Mouse (Mus musculus): ENCODE measurements around the gene Dok5. TPM values are rescaled to one million over a fixed set of nuclear protein-coding genes. Genes with fewer than 3 reads are reported as not detected.

Dok5 gene
- total RNA-seq, 2 experiments from 2014 or later = 3.8 to 5.6 TPM

DNA sequence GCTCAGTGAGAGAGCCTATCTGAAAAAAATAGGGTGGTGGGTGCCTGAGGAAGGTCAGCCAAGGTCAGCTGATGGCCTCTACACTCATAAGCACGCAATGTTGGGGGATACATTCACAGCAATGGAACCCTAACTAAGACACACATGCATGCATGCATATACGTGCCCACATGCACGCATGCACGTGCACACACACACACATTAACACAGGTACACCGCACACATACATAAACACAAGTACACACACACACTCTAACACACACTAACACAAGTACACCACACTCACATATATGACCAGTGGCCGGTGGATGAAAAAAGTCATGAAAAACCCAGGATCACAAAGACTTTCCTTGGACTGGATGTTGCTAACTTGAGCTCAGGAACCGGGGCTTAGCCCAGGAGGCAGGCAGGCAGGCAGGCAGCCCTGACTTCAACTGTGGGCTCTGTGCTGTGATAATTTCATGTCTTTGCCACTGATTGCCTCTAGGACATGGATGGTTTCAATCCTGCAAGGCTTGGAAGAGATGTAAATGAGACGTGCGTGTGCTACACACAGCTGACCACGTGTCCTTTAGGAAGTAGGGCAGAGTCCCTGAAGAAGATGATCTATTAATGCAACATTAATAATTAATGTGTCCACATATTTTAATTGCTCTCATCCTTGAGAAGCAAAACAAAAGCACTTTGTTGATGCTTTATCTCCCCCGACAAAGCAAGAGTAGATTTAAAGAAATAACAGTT lies 48.6 kb downstream of the Dok5 start:
- DNase-seq = no peak
- intact Hi-C loops (cut with DNase I) = no loop called here

- intact Hi-C loops (cut with DNase I) = no loop called here
- no peak for DNase-seq
Measured at GRCm38 (mm10) chr2:170788101-170788500, 56.5 kb downstream of the Dok5 start.

DNA sequence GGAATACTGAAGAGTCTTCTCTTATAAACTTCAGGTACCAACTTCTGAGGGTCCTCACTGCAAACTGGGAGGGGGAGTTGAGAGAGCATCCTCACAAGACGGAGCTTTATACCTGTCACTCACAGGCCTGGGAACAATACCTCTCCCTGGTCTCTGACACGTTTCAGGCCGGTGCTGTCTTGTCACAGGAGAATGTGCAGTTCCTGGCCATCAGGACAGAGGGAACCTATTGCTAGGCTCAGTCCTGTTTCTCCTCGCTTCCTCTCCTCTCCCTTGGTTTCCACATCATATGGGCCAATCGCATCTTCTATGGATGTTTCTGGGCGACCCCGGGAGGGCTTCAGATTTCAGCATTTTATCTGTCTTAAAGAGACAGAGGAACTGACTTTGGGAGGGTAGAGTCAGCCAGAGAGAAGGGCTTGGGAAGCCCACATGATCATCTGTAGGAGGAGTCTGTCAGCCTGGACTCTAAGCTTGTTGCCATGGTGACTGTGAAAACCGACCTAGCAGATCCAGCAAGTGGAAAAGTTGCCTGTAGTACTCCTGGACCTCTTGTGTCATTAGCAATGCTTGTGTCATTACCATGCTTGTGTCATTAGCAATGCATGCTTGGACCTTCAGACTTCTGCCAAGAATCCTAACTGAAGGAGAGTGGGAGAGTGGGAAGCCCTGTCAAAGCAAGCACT lies 59.9 kb downstream of the Dok5 start:
- no peak for DNase-seq
- intact Hi-C loops (cut with DNase I) = no loop called here

GRCm38 (mm10) chr2:170795242-170795641 lies 63.6 kb downstream of the Dok5 start:
- intact Hi-C loops (cut with DNase I) = no loop called here

GRCm38 (mm10) chr2:170802984-170803383 lies 71.4 kb downstream of the Dok5 start:
- intact Hi-C loops (cut with DNase I) = no loop called here
- no peak for DNase-seq

More at GRCm38 (mm10) chr2:170795242-170795641, 63.6 kb downstream of the Dok5 start:
- DNase-seq = no peak

- intact Hi-C loops (cut with DNase I) = no loop called here
Measured at GRCm38 (mm10) chr2:170807555-170808258, 76.1 kb downstream of the Dok5 start.

DNA sequence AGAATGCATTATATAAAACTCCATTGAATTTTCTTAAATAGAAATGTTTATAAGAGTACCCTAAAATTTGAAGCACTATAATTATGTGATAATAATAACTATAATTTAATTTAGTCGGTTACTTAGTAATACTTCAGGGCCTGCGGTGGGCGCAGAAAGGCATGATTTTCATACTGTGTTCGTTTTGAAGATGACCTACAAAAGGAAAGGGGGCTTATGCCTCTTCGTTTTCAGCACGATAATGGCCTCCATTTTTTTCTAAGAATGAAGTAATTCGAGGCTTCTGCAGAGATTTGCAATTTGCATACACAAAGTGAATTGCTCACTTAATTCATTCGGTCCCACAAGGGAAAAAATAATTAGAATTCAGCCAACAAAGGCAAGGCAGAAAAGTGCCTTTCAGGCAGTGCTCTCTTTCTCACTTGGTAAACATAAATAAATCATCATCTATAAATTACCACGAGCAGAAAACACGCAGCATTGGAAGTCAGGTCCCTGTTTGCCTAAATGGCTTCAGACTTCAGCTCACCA lies 76.7 kb downstream of the Dok5 start:
- DNase-seq = no peak

More at GRCm38 (mm10) chr2:170807555-170808258, 76.1 kb downstream of the Dok5 start:
- no peak for DNase-seq

DNA sequence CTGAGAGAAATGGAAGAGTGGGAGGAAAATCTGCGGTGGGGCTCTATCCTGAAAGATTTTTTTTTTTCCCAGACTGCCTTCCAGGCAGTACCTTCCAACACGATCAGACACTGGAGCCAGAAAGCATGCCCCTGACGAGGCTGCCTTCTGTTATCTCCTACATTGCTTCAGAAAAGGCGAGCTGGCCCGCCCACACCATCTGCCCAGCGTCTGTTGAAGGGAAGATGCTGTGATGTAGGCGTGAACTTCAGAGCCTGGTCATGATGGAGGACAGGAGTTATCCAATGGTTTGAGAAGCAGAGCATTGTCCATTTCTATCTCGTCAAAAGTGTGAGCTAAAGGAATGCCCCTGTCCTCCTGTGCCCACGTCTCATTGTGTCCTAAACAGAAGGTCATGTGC lies 79.7 kb downstream of the Dok5 start:
- no peak for DNase-seq
- intact Hi-C loops (cut with DNase I) = no loop called here

More for the DNA sequence above, 76.7 kb downstream of the Dok5 start:
- intact Hi-C loops (cut with DNase I) = no loop called here

DNA sequence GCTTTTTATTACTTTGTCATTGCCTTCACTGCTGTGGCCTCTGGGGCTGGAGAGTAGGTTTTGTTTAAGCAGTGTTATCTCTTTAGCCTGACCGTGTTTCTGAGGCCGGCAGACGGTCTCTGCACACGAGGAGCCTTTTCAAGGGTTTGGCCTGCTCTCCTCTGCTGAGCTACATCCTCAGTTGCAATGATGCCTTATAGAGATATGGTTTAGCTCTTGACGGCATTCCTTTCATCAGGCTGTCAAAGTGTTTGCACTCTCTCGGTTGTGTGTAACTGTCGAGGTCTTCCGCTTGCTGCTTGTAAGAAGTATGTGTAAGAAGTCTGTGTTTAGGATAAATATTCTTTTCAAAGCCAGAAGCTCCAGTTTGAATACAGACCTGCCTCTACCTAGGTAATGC lies 84.7 kb downstream of the Dok5 start:
- no peak for DNase-seq
- intact Hi-C loops (cut with DNase I) = no loop called here

DNA sequence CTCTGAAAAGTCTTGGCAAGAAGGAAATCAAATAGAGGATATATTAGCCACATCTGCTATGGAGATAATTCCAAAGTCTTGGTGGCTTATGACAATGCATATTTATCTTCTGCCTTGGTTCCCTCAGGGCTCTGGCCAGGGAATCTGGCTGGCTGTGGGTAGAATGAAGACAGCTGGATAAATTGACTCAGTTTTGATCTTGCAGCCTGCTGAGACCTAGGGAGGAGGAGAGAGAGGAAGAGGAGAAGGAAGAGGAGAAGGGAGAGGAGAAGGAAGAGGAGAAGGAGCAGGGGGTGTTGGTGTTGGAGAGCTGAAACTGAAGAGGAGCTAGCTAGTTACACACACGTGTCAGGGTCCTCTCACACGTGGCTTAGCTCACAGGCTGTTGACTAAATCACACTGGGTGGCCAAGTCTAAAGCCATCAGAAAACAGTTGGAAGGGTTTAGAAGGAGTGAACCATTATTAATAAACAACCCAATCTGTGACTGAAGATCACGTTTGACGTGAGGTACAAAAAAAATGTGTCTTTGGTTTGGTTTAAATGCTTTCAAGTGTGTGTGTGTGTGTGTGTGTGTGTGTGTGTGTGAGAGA lies 85.6 kb downstream of the Dok5 start:
- intact Hi-C loops (cut with DNase I) = no loop called here
- DNase-seq = no peak

- intact Hi-C loops (cut with DNase I) = no loop called here
- DNase-seq = peak; percentile 10 to 20
Measured at GRCm38 (mm10) chr2:170826821-170827441, 95.3 kb downstream of the Dok5 start.

DNA sequence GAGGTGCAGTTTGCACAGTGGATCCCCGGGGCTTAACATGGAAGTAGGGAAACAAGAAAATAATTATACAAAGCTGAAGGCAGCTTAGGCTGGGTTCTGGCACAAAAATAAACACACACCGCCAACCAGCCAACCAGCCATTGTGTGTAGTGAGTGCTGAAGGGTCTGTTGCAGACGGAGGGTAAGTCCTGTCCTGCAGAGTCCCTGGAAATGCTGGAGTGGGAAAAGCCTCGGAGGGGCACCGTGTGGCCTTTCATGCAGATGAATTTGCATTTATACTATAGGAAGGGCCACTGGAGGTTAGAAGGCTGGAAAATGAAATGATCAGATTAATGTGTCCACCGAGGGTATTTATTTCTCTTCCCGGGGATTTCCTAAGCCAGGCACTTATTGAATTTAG lies 97.2 kb downstream of the Dok5 start:
- intact Hi-C loops (cut with DNase I) = no loop called here
- DNase-seq = no peak

DNA sequence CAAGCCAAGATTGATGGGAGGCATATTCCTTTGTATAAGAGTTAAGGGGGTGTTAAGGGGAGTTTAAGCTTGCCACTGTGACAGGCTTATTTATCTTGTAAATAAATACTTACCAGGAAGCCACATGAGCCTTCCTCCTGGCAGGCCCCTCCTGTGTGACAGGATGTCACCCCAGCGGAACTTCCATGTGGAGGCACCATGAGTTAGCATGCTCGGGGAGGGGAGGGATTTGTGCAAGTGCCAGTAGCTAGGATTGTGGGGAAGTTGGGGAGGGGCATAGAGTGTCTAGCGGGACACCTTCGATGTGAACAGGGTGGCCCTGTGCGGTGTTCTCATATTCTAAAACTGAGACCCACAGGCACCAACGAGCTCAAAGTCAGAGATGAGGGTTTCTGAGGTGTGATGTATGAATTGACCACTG lies 97.6 kb downstream of the Dok5 start:
- intact Hi-C loops (cut with DNase I) = no loop called here
- DNase-seq = no peak

DNA sequence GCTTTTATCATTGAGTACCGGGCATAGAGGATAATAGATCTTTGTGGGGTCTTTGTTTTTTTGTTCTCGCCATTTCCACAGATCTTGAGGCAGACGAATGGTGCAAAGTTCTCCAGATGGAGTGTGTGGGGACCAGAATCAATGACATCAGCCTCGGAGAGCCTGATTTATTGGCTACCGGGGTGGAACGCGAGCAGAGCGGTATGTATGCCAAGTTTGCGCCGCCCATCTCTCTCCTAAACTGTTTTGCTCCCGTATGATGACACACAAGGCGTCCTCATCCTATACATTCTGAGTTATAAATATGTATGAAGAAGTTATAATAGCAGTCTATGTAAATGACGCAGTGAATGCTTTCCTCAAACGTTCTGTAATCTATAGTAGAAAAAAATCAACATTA lies 98.4 kb downstream of the Dok5 start:
- intact Hi-C loops (cut with DNase I) = no loop called here
- DNase-seq = no peak

GRCm38 (mm10) chr2:170836862-170837261 lies 105.3 kb downstream of the Dok5 start:
- intact Hi-C loops (cut with DNase I) = no loop called here
- DNase-seq = no peak

GRCm38 (mm10) chr2:170837363-170837762 lies 105.8 kb downstream of the Dok5 start:
- no peak for DNase-seq
- intact Hi-C loops (cut with DNase I) = no loop called here

DNA sequence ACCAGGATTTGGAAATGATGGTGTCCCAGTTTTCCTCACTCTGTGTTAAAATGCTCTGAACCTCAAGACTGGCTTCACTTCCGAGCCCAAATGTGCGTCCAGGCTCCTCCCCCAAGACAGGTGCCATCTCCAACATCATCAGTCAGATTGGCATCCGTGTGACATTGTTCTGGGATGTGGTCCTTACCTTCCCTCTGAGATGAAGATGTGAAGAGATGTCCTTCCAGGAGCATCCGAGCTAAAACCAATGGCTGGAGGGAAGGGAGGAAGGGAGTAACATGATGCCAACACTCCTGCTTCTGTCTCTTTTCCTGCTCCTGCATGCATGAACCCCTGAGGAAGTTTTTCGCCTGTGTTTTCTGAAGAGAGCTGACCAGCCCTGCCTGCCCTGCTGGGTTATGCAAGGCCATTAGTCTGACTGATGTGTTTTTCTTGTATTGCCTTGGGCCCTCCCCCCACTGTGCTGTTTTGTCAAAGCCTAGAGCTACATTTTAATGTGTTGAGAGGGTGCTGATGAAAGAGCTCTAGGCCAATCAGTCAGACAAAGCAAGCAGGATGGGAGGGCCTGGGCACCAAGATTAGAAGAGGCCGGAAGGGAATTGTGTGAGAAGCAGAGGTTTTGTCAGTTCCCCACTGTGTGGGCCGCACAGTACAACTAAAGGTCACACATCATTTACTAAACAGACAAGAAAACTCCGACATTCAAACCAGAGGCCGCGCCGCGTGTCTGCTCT lies 106.4 kb downstream of the Dok5 start:
- intact Hi-C loops (cut with DNase I) = no loop called here
- DNase-seq = no peak

DNA sequence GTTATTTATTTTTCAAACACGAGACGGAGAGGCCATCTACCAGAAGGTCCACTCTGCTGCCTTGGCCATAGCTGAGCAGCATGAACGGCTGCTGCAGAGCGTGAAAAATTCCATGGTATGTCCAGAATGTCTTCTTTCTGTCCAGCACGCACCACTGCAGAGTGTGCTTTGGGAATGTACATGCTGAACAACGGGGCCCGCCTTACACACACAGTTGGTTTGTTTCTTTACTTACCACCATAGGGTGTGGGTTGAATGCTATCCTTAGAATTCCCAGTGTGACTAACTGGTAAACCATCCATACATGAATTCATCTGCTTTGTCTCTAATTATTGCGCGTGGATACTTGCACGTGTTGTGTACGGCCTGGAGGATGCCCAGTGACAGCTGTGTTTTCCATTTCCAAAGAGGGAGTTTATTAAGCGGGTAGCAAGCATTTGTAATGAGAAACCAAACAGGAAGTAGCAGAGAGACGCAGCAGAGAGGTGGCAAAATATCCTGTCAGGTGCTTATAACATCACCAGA lies 109.9 kb downstream of the Dok5 start:
- intact Hi-C loops (cut with DNase I) = no loop called here
- DNase-seq = no peak

DNA sequence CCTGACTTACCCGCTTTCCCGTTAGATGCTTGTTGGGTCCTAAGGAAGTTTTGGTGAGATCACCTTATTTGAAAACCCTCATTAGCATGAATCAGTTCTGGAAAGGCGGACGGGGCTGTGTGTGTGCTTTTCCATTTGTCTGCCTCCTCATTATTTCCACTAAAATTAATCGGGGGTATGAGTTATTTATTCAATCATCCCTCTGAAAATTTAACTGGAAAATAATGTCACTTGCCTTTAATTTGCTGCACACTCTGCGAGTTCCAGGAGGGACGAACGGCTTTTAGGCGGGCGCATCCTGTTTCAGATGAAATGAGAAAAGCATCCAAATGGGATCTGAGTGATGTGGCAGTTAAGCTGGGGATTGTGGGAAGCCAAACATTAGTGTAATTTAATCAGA lies 113.9 kb downstream of the Dok5 start:
- intact Hi-C loops (cut with DNase I) = no loop called here
- no peak for DNase-seq
